In genomic region chr11:101928030-101928762, GRCm38 (mm10) we compare ENCODE assay signal across 9 mouse cellular contexts. TPM values are rescaled to one million over a fixed set of nuclear protein-coding genes. Genes with fewer than 3 reads are reported as not detected.
DNase-seq lines count a peak whose midpoint lies in the region; ATAC-seq and TF ChIP-seq lines count a peak whose summit lies in the region.
"Had no signal": no experiment of that assay in that cellular context is flagged by ENCODE, and none has a peak within 500 bp of the region (broad histone marks: within the 10 kb centered on the region; RNA-seq: fewer than 3 reads in every experiment).

No protein-coding gene starts in this region.

- H3K4me3 ChIP-seq in intestine, embryonic 14.5 days (ENCODE audit: low read depth, low read length): no peak overlapping the region
- H3K4me3 ChIP-seq in intestine, embryonic 15.5 days (replicated peaks): no peak overlapping the region
- no peak overlapping the region for H3K4me3 ChIP-seq in cortical plate, adult 2 months (ENCODE audit: insufficient read depth, low read length)
- H3K4me3 ChIP-seq in liver, embryonic 13.5 days (replicated peaks): no peak overlapping the region

- H3K27me3 ChIP-seq in intestine, embryonic 14.5 days (replicated peaks; ENCODE audit: control insufficient read depth, insufficient read depth, low read length): no peaks in the 10 kb centered on the region
- no peaks in the 10 kb centered on the region for H3K27me3 ChIP-seq in intestine, embryonic 15.5 days (replicated peaks)
- peaks cover 3% of the 10 kb centered on the region; the same call in 1 of the 2 replicates for H3K27me3 ChIP-seq in liver, embryonic 13.5 days

- peak; percentile 66 for DNase-seq in intestine, embryonic 14.5 days (ENCODE audit: low spot score)
- DNase-seq in R1 (ENCODE audit: low read depth, low spot score): peak; percentile 92
- DNase-seq in liver, embryonic 13.5 days: no peak
- DNase-seq in thymus, postnatal 10 days (ENCODE audit: low spot score in 2 of 2): peak; percentile 4 to 43
- no peak for DNase-seq in right cerebral cortex, adult 2 months (ENCODE audit: low spot score in 2 of 2)

- no peaks in the 10 kb centered on the region for H3K36me3 ChIP-seq in intestine, embryonic 14.5 days (ENCODE audit: control insufficient read depth, insufficient read depth, low read length)
- no peaks in the 10 kb centered on the region for H3K36me3 ChIP-seq in intestine, embryonic 15.5 days
- no peaks in the 10 kb centered on the region for H3K36me3 ChIP-seq in liver, embryonic 13.5 days

- no peak for TF ChIP-seq POLR2A in cortical plate, adult 2 months (IDR thresholded peaks at IDR 0.05; ENCODE audit: extremely low read depth, insufficient read depth, low read length)

- H3K4me2 ChIP-seq in intestine, embryonic 14.5 days (ENCODE audit: low read length): no peak overlapping the region
- H3K4me2 ChIP-seq in intestine, embryonic 15.5 days (replicated peaks): no peak overlapping the region
- 0 out of 2 replicates have a peak overlapping the region, but pooled peaks have one; percentile 1 for H3K4me2 ChIP-seq in liver, embryonic 13.5 days

- peak; percentile 24; the same call in 1 of the 2 replicates for TF ChIP-seq CTCF in cortical plate, adult 2 months (IDR thresholded peaks at IDR 0.05; ENCODE audit: extremely low read depth, insufficient read depth, low read length)

- H3K9ac ChIP-seq in intestine, embryonic 14.5 days (ENCODE audit: low read length): no peak overlapping the region
- H3K9ac ChIP-seq in intestine, embryonic 15.5 days: no peak overlapping the region
- H3K9ac ChIP-seq in liver, embryonic 13.5 days: no peak overlapping the region

- 34% methylated on average over 25 of the region's 25 CpGs for WGBS in intestine, embryonic 14.5 days
- 33% methylated on average over 25 of the region's 25 CpGs for WGBS in intestine, embryonic 15.5 days
- 38% methylated on average over 25 of the region's 25 CpGs for WGBS in liver, embryonic 13.5 days (ENCODE audit: insufficient replicate concordance)

- H3K9me3 ChIP-seq in intestine, embryonic 14.5 days (ENCODE audit: control insufficient read depth, low read length): no peaks in the 10 kb centered on the region
- no peaks in the 10 kb centered on the region for H3K9me3 ChIP-seq in intestine, embryonic 15.5 days
- H3K9me3 ChIP-seq in liver, embryonic 13.5 days (replicated peaks): no peaks in the 10 kb centered on the region

- no peaks in the 10 kb centered on the region for H3K4me1 ChIP-seq in intestine, embryonic 14.5 days (replicated peaks; ENCODE audit: control insufficient read depth, insufficient read depth, low read length)
- H3K4me1 ChIP-seq in intestine, embryonic 15.5 days (replicated peaks): 0 out of 2 replicates have a peak, but pooled peaks cover 5% of the 10 kb centered on the region
- H3K4me1 ChIP-seq in cortical plate, adult 2 months (ENCODE audit: control insufficient read depth, insufficient read depth, low read length): no peaks in the 10 kb centered on the region
- no peaks in the 10 kb centered on the region; the same call in 1 of the 2 replicates for H3K4me1 ChIP-seq in liver, embryonic 13.5 days (replicated peaks)

- ATAC-seq in intestine, embryonic 14.5 days (replicated peaks; ENCODE audit: low FRiP score, low TSS enrichment, low read depth): no peak
- ATAC-seq in intestine, embryonic 15.5 days: no peak
- no peak for ATAC-seq in liver, embryonic 13.5 days (ENCODE audit: low read depth)

- H3K27ac ChIP-seq in intestine, embryonic 14.5 days (ENCODE audit: low read depth): no peak overlapping the region
- no peak overlapping the region for H3K27ac ChIP-seq in intestine, embryonic 15.5 days
- no peak overlapping the region for H3K27ac ChIP-seq in cortical plate, adult 2 months (ENCODE audit: insufficient read depth, low read length)
- no peak overlapping the region for H3K27ac ChIP-seq in liver, embryonic 13.5 days

RNA-seq across cellular contexts. Expression of gene Meox1, which starts 34.0 kb away (rescaled TPM):
- 3.3 and 4.0 TPM in 2 replicates for polyA plus RNA-seq in intestine, embryonic 14.5 days (2014; fragmentation: Nextera tagmentation; extraction: Ambion mirVana)
- polyA plus RNA-seq in intestine, embryonic 15.5 days (2015; fragmentation: Nextera tagmentation; extraction: Ambion mirVana): 4.4 and 4.5 TPM in 2 replicates
- 0.29 and 0.51 TPM in 2 replicates for polyA plus RNA-seq in cortical plate, adult 2 months (2012; rRNA removed)
- polyA plus RNA-seq in liver, embryonic 13.5 days (2015; fragmentation: Nextera tagmentation; extraction: Ambion mirVana): 0.59 and 0.65 TPM in 2 replicates

RNA-seq across cellular contexts. Expression of gene Sost, which starts 38.6 kb away (rescaled TPM):
- polyA plus RNA-seq in intestine, embryonic 14.5 days (2014; fragmentation: Nextera tagmentation; extraction: Ambion mirVana): not detected in 2 replicates
- polyA plus RNA-seq in intestine, embryonic 15.5 days (2015; fragmentation: Nextera tagmentation; extraction: Ambion mirVana): 0.13 TPM in 2 replicates
- polyA plus RNA-seq in cortical plate, adult 2 months (2012; rRNA removed): 0.09 and 0.10 TPM in 2 replicates
- polyA plus RNA-seq in liver, embryonic 13.5 days (2015; fragmentation: Nextera tagmentation; extraction: Ambion mirVana): 0.06 TPM in 1 of 2 replicates, not detected in the other
- polyA plus RNA-seq: embryonic facial prominence, embryonic 14.5 days had no signal

RNA-seq across cellular contexts. Expression of gene Cfap97d1, which starts 55.9 kb away (rescaled TPM):
- not detected in 2 replicates for polyA plus RNA-seq in intestine, embryonic 14.5 days (2014; fragmentation: Nextera tagmentation; extraction: Ambion mirVana)
- not detected in 2 replicates for polyA plus RNA-seq in intestine, embryonic 15.5 days (2015; fragmentation: Nextera tagmentation; extraction: Ambion mirVana)
- not detected in 2 replicates for polyA plus RNA-seq in cortical plate, adult 2 months (2012; rRNA removed)
- polyA plus RNA-seq in liver, embryonic 13.5 days (2015; fragmentation: Nextera tagmentation; extraction: Ambion mirVana): not detected in 2 replicates
- polyA plus RNA-seq: embryonic facial prominence, embryonic 14.5 days; lung, embryonic 16.5 days had no signal

RNA-seq across cellular contexts. Expression of gene Dusp3, which starts 58.6 kb away (rescaled TPM):
- 25.3 and 27.0 TPM in 2 replicates for polyA plus RNA-seq in intestine, embryonic 14.5 days (2014; fragmentation: Nextera tagmentation; extraction: Ambion mirVana)
- 25.6 and 26.5 TPM in 2 replicates for polyA plus RNA-seq in intestine, embryonic 15.5 days (2015; fragmentation: Nextera tagmentation; extraction: Ambion mirVana)
- polyA plus RNA-seq in cortical plate, adult 2 months (2012; rRNA removed): 162 and 171 TPM in 2 replicates
- polyA plus RNA-seq in liver, embryonic 13.5 days (2015; fragmentation: Nextera tagmentation; extraction: Ambion mirVana): 9.8 and 11.2 TPM in 2 replicates

Comparison
In these comparisons a context has a peak if more than half of its experiments do, and no peak if none do; other contexts are left out.
1. DNase-seq: peak in intestine, embryonic 14.5 days (single experiment), R1 (single experiment) and thymus, postnatal 10 days (2 of 2); none in liver, embryonic 13.5 days (single experiment) and right cerebral cortex, adult 2 months (0 of 2).